Mouse (Mus musculus) cerebellum, adult 18-20 months (tissue): ENCODE data around the gene Spint2.

Experiments
- DNase-seq, 2 experiments: peaks; one replicate each; pipeline ENCODE4 v3.0.0; 2021

Gene Spint2

GRCm38 (mm10) chr7:29303738-29304462 is 22.2 kb upstream of the Spint2 start, which contains the start of gene Dpf1:
TSS of gene Dpf1 (plus strand) at chr7:29303951.
- DNase-seq, result peak; percentile 90 to 91

- no peak for DNase-seq
Measured at GRCm38 (mm10) chr7:29302641-29303040, 20.9 kb upstream of the Spint2 start.

GRCm38 (mm10) chr7:29301127-29301566 is 19.4 kb upstream of the Spint2 start:
- DNase-seq, result peak; percentile 82 to 85

- DNase-seq, result peak; percentile 75 to 80
Measured at GRCm38 (mm10) chr7:29296998-29297397, 15.3 kb upstream of the Spint2 start.

GRCm38 (mm10) chr7:29295861-29296647 is 14.3 kb upstream of the Spint2 start:
- DNase-seq, result no peak

- no peak for DNase-seq
Measured at GRCm38 (mm10) chr7:29294111-29294761, 12.5 kb upstream of the Spint2 start.

- DNase-seq, result no peak
Measured at GRCm38 (mm10) chr7:29293131-29294065, 11.7 kb upstream of the Spint2 start.

- DNase-seq, result peak in 1 of 2 experiments; percentile 68
Measured at GRCm38 (mm10) chr7:29292458-29293098, 10.9 kb upstream of the Spint2 start.

GRCm38 (mm10) chr7:29291616-29292457 is 10.1 kb upstream of the Spint2 start:
- peak; percentile 80 to 82 for DNase-seq

- peak in 1 of 2 experiments; percentile 39 for DNase-seq
Measured at GRCm38 (mm10) chr7:29290691-29291485, 9.2 kb upstream of the Spint2 start.

- no peak for DNase-seq
Measured at GRCm38 (mm10) chr7:29289856-29290255, 8.1 kb upstream of the Spint2 start.

- peak; percentile 75 to 79 for DNase-seq
Measured at GRCm38 (mm10) chr7:29288942-29289638, 7.4 kb upstream of the Spint2 start, which contains the start of gene Ppp1r14a. TSS of gene Ppp1r14a (plus strand) at chr7:29289308.

GRCm38 (mm10) chr7:29288079-29288478 is 6.4 kb upstream of the Spint2 start:
- no peak for DNase-seq

- no peak for DNase-seq
Measured at GRCm38 (mm10) chr7:29287481-29287880, 5.8 kb upstream of the Spint2 start.

- no peak for DNase-seq
Measured at GRCm38 (mm10) chr7:29284523-29284922, 2.8 kb upstream of the Spint2 start.

GRCm38 (mm10) chr7:29283876-29284275 is 2.2 kb upstream of the Spint2 start:
- no peak for DNase-seq

GRCm38 (mm10) chr7:29282074-29282554 is 402 bp upstream of the Spint2 start:
- DNase-seq, result no peak

- DNase-seq, result no peak
Measured at GRCm38 (mm10) chr7:29280801-29281200, 911 bp downstream of the Spint2 start.

- no peak for DNase-seq
Measured at GRCm38 (mm10) chr7:29279924-29280323, 1.8 kb downstream of the Spint2 start.
